Mouse (Mus musculus): ENCODE results near the gene Crybg1.

GRCm38 (mm10) chr10:43923096-43923495 lies 225.6 kb downstream of the Crybg1 start:
- TF ChIP-seq CTCF (IDR thresholded peaks at IDR 0.05; ENCODE audit: extremely low read depth, insufficient read length, insufficient replicate concordance, low read depth, low read length) (no peak), POLR2A (IDR thresholded peaks at IDR 0.05; ENCODE audit: low read depth, low read length) (no peak)

Measured in small intestine, adult 2 months (tissue).